Mouse (Mus musculus): Measurements from ENCODE around the gene Fam207a. TPM values are rescaled to one million over a fixed set of nuclear protein-coding genes. Genes with fewer than 3 reads are reported as not detected.

Gene Fam207a
- polyA plus RNA-seq, 2 experiments, result 13.9 to 16.7 TPM

- TF ChIP-seq EP300 (IDR thresholded peaks at IDR 0.05; ENCODE audit: low read depth), result no peak
- H3K9me3 ChIP-seq (ENCODE audit: control insufficient read depth, low read length), result no peaks in the 10 kb centered on the region
- H3K4me2 ChIP-seq (ENCODE audit: low read depth), result no peak overlapping the region
- DNase-seq (ENCODE audit: low read depth in 3 of 3, low spot score in 3 of 3) (no peak), ATAC-seq (ENCODE audit: insufficient read depth) (no peak)
- peaks cover 0 to 3% of the 10 kb centered on the region in 2 experiments; a peak in 1 of 4 replicates for H3K4me1 ChIP-seq (replicated peaks; ENCODE audit: control insufficient read depth in 2 of 2, insufficient read depth in 2 of 2, low read length in 1 of 2)
- H3K36me3 ChIP-seq (replicated peaks; ENCODE audit: control insufficient read depth, insufficient read depth, low read depth), result no peaks in the 10 kb centered on the region
- H3K27me3 ChIP-seq (ENCODE audit: control insufficient read depth, insufficient read depth, low read length), result no peaks in the 10 kb centered on the region
- no peak overlapping the region for H3K4me3 ChIP-seq (ENCODE audit: insufficient read depth in 1 of 2, low read depth in 2 of 2, low read length in 2 of 2)
- no peak overlapping the region for H3K9ac ChIP-seq (replicated peaks)
- WGBS (ENCODE audit: insufficient replicate concordance), result 28% methylated on average over 1 of the region's 1 CpGs
- no peak overlapping the region for H3K27ac ChIP-seq
Measured at GRCm38 (mm10) chr10:77438021-77438420, 77.6 kb downstream of the Fam207a start.

Other genes starting within 250 kb of the Fam207a start
- 0.74 and 0.92 TPM in 2 replicates for gene Adarb1, start 97.5 kb downstream of the Fam207a start, polyA plus RNA-seq (2012; rRNA removed)
- gene Adarb1, start 97.5 kb downstream of the Fam207a start, polyA plus RNA-seq (2014; fragmentation: Nextera tagmentation; extraction: Ambion mirVana), result 1.1 and 1.2 TPM in 2 replicates
- 7.1 and 8.7 TPM in 2 replicates for gene Itgb2, start 14.5 kb upstream of the Fam207a start, polyA plus RNA-seq (2012; rRNA removed)
- 9.2 and 11.1 TPM in 2 replicates for gene Itgb2, start 14.5 kb upstream of the Fam207a start, polyA plus RNA-seq (2014; fragmentation: Nextera tagmentation; extraction: Ambion mirVana)
- 36.6 and 40.5 TPM in 2 replicates for gene Pttg1ip, start 65.9 kb upstream of the Fam207a start, polyA plus RNA-seq (2012; rRNA removed)
- 64.8 and 69.1 TPM in 2 replicates for gene Pttg1ip, start 65.9 kb upstream of the Fam207a start, polyA plus RNA-seq (2014; fragmentation: Nextera tagmentation; extraction: Ambion mirVana)
- 74.1 and 109 TPM in 2 replicates for gene Sumo3, start 90.3 kb upstream of the Fam207a start, polyA plus RNA-seq (2012; rRNA removed)
- 82.5 and 87.7 TPM in 2 replicates for gene Sumo3, start 90.3 kb upstream of the Fam207a start, polyA plus RNA-seq (2014; fragmentation: Nextera tagmentation; extraction: Ambion mirVana)
- gene Gm49325, start 90.4 kb upstream of the Fam207a start, polyA plus RNA-seq (2012; rRNA removed), result 0.09 TPM in 1 of 2 replicates, not detected in the other
- not detected in 2 replicates for gene Gm49325, start 90.4 kb upstream of the Fam207a start, polyA plus RNA-seq (2014; fragmentation: Nextera tagmentation; extraction: Ambion mirVana)
- 19.3 TPM in 2 replicates for gene Ube2g2, start 106.5 kb upstream of the Fam207a start, polyA plus RNA-seq (2012; rRNA removed)
- 25.3 and 27.1 TPM in 2 replicates for gene Ube2g2, start 106.5 kb upstream of the Fam207a start, polyA plus RNA-seq (2014; fragmentation: Nextera tagmentation; extraction: Ambion mirVana)
- gene Tspear, start 170.8 kb upstream of the Fam207a start, polyA plus RNA-seq (2012; rRNA removed), result 0.03 TPM in 1 of 2 replicates, not detected in the other
- gene Tspear, start 170.8 kb upstream of the Fam207a start, polyA plus RNA-seq (2014; fragmentation: Nextera tagmentation; extraction: Ambion mirVana), result not detected in 2 replicates
- not detected in 2 replicates for gene Gm19402, start 175.0 kb upstream of the Fam207a start, polyA plus RNA-seq (2012; rRNA removed)
- gene Gm19402, start 175.0 kb upstream of the Fam207a start, polyA plus RNA-seq (2014; fragmentation: Nextera tagmentation; extraction: Ambion mirVana), result not detected in 2 replicates
- not detected in 2 replicates for gene Gm9508, start 181.4 kb upstream of the Fam207a start, polyA plus RNA-seq (2012; rRNA removed)
- not detected in 2 replicates for gene Gm9508, start 181.4 kb upstream of the Fam207a start, polyA plus RNA-seq (2014; fragmentation: Nextera tagmentation; extraction: Ambion mirVana)
- not detected in 2 replicates for gene Gm10272, start 190.8 kb upstream of the Fam207a start, polyA plus RNA-seq (2012; rRNA removed)
- not detected in 2 replicates for gene Gm10272, start 190.8 kb upstream of the Fam207a start, polyA plus RNA-seq (2014; fragmentation: Nextera tagmentation; extraction: Ambion mirVana)
- not detected in 2 replicates for gene Gm10024, start 195.7 kb upstream of the Fam207a start, polyA plus RNA-seq (2012; rRNA removed)
- gene Gm10024, start 195.7 kb upstream of the Fam207a start, polyA plus RNA-seq (2014; fragmentation: Nextera tagmentation; extraction: Ambion mirVana), result not detected in 2 replicates
- gene Gm10142, start 200.0 kb upstream of the Fam207a start, polyA plus RNA-seq (2012; rRNA removed), result not detected in 2 replicates
- not detected in 2 replicates for gene Gm10142, start 200.0 kb upstream of the Fam207a start, polyA plus RNA-seq (2014; fragmentation: Nextera tagmentation; extraction: Ambion mirVana)
- not detected in 2 replicates for gene Krtap12-1, start 204.8 kb upstream of the Fam207a start, polyA plus RNA-seq (2012; rRNA removed)
- gene Krtap12-1, start 204.8 kb upstream of the Fam207a start, polyA plus RNA-seq (2014; fragmentation: Nextera tagmentation; extraction: Ambion mirVana), result not detected in 2 replicates
- not detected in 2 replicates for gene Gm10100, start 210.7 kb upstream of the Fam207a start, polyA plus RNA-seq (2012; rRNA removed)
- gene Gm10100, start 210.7 kb upstream of the Fam207a start, polyA plus RNA-seq (2014; fragmentation: Nextera tagmentation; extraction: Ambion mirVana), result not detected in 2 replicates
- not detected in 2 replicates for gene Gm18596, start 226.9 kb upstream of the Fam207a start, polyA plus RNA-seq (2012; rRNA removed)
- gene Gm18596, start 226.9 kb upstream of the Fam207a start, polyA plus RNA-seq (2014; fragmentation: Nextera tagmentation; extraction: Ambion mirVana), result not detected in 2 replicates
- gene Gm9736, start 235.6 kb upstream of the Fam207a start, polyA plus RNA-seq (2012; rRNA removed), result not detected in 2 replicates
- gene Gm9736, start 235.6 kb upstream of the Fam207a start, polyA plus RNA-seq (2014; fragmentation: Nextera tagmentation; extraction: Ambion mirVana), result not detected in 2 replicates
- gene Gm3233, start 243.9 kb upstream of the Fam207a start, polyA plus RNA-seq (2012; rRNA removed), result not detected in 2 replicates
- not detected in 2 replicates for gene Gm3233, start 243.9 kb upstream of the Fam207a start, polyA plus RNA-seq (2014; fragmentation: Nextera tagmentation; extraction: Ambion mirVana)